Mouse (Mus musculus) right cerebral cortex, postnatal 10 days (tissue): Measurements from ENCODE around the gene St3gal3.

ENCODE experiments used
- DNase-seq, 2 experiments: peaks; one replicate each; pipeline ENCODE4 v3.0.0; 2021; ENCODE audit warnings: low spot score in 2 of 2

The St3gal3 gene

DNA sequence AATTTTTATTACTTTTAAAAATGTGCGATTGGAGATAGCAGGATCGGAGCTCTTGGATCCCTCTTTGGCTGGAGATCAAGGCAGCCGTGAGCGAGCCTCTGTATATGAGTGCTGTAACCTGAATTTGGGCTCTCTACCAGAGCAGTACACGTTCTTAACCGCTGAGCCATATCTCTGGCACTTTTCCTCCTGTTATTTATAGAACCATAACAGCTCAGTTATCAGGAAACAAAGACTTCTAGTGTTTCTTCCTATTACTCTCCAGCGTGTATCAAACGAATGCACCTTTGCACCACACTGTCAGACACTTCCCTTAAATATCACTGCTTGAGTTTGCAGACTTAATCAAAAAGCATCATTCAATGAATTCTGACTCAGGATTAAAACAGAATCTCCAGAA lies 147.9 kb downstream of the St3gal3 start:
- peak in 1 of 2 experiments; percentile 16 for DNase-seq

- DNase-seq, result peak in 1 of 2 experiments; percentile 67
These were observed 149.6 kb downstream of the St3gal3 start for GRCm38 (mm10) chr4:117984993-117985587.

DNA sequence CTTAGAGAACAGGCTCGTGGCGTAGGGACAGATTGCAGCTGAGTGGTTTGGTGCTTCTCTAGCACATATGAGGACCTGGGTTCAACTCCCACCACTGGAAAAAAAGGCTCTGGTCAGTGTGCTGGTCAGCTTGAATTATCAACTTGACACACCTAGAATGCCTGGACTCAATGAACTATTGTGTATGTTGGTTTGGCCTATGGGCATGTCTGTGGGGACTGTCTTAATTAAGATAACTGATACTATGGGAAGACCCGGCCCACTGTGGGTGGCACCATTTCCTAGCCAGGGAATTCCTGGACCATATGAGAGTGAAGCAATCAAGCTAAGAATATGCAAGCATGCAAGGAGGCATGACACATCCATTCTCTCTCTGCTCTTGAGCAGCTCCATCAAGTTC lies 150.5 kb downstream of the St3gal3 start:
- no peak for DNase-seq

GRCm38 (mm10) chr4:117982706-117983105 lies 152.0 kb downstream of the St3gal3 start:
- DNase-seq, result peak; percentile 71 to 81

- no peak for DNase-seq
These were observed 153.2 kb downstream of the St3gal3 start for GRCm38 (mm10) chr4:117981518-117981917.

GRCm38 (mm10) chr4:117980161-117980560 lies 154.6 kb downstream of the St3gal3 start:
- DNase-seq, result no peak

GRCm38 (mm10) chr4:117979181-117979580 lies 155.5 kb downstream of the St3gal3 start:
- DNase-seq, result no peak

- no peak for DNase-seq
These were observed 156.4 kb downstream of the St3gal3 start for GRCm38 (mm10) chr4:117978282-117978681.

DNA sequence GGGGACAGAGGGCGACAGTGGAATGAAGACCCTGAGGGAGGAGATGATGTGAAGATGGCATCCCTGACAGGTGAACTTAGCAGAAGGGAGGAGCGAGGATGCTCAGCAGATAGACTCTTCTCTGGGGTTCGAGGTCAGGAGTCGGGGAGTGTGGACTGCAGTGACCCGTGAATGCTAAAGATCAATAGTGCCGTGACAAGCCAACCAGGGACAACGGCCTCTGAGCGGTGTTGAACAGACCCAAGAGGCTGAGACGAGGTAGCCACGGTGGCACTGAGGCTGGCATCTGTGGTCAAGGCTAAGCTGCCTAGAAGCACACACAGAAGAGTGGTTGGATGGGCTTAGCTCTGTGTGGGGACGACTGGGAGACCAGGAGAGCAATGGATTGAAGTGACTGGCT lies 156.9 kb downstream of the St3gal3 start:
- DNase-seq, result no peak

DNA sequence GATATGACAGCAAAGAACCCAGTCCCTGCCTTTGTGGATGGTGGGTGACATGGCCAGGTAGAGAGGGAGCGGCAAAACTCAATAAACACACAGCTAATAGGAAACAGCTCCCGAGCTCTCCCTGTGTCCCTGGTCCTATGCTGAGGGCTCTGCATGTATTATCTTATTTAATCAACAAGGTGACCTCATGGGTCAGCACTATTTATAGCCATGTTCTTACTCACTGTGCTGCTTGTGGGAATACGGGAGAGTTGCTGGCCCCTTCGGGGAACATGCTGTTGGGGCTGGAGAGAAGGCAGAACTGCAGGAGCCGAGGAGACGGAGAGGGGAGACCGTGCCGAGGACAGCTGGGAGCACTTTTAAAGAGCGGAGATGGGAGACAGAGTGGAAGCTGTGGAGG lies 157.3 kb downstream of the St3gal3 start:
- DNase-seq, result no peak

DNA sequence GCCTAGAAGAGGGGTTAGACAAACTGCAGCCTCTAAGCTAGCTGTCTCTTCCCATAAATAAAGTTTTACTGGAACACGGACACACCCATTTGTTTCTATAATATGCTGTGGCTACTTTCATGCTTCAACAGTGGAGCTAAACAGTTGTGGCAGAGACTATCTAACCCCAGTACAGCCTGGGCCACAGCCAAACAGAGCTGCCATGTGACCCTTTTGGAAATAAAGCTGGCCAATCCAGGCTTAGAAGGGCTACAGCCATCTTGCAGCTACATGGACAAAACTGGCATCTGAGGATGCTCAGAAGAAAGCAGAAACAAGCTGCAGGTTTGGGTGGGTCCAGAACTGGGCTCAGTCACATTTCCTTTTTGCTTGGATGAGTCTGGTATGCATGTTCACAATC lies 158.9 kb downstream of the St3gal3 start:
- DNase-seq, result no peak

DNA sequence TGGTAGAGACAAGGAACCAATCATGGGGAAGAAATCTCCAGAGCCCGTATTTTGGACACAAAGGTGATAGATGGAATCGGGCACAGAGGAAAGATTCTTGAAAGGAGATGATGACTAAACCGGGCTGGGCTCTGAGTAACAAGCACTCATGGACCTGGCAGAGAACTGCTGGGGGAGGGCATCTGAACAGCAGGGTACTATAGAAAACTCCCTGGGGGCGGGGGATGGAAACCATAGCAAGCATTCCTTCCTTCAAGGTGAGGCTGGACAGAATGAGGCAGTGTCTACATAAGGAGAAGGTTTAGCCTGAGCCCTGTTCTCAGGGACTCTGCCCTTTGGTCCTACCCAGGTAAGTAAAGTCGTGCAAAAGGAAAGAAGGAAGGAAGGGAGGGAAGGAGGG lies 160.0 kb downstream of the St3gal3 start:
- DNase-seq, result no peak

DNA sequence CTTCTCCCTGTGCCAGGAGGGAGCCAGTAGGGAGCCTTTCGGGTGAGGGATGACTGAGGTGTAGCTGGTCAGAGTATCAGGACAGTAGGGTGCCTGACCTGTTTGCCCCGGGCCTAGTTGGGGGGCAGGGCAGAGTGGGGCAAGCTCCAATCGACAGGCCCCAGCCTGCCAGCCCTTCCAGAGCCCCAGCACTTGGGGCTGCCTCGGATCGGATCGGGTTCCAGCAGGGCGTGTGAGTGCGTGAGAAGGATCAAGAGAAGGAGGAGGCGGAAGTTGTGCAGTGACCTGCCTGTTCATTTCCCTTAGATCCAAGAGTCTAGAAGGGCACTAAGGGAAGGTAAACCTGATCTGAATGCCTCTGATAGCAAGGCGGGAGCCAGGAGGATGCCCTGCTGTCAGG lies 161.7 kb downstream of the St3gal3 start:
- no peak for DNase-seq

GRCm38 (mm10) chr4:117964346-117965025 lies 170.2 kb downstream of the St3gal3 start:
- no peak for DNase-seq

GRCm38 (mm10) chr4:117957492-117957891 lies 177.2 kb downstream of the St3gal3 start:
- no peak for DNase-seq

DNA sequence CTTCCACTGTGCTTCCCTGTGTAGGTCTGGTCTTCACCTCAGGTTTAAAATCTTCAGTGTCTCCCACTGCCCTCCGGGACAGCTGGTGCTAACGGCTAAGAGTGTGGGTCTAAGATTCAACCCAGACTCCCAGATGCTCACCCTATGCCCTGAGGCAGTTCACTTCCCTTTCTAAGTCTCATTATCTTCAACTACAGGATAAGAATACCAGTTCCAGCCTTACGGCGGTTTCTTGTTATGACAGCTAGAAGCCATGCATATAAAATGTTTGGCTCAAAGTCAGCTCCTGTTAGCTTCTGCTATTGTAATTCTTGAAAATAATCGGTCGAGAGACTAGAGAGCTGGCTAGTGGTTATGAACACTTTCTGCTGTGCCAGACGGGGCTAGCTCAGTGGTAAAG lies 187.2 kb downstream of the St3gal3 start:
- DNase-seq, result no peak

DNA sequence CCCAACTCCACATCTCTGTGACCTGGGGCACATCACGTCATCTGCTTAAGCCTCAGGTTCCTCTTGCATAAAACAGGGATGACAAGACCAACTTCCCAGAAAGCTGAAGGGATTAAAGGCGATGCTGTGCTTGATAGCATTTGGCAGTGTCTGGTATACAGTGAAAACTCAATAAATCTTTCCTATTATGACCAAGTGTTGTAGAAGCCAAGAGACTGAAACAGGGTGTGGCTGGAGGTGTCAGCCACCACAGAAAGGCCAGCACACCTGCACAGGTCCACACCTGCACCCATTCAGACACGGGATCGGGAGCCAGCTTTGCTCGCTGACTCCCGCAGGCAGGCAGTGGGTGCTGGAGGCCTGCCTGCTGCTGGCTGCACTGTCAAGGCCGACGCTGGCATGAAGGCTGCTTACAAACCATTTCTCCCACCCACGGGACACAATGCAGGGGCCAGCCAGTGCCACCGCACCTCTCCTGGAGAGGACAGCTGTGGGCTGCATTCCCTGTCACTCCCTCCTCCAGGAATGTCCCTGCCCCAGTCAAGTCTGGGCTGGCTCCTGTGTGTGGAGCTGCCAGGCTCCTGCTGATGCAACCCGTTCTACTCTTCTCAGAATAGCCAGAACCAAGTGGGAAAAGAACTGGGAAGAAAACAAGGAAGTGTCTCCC lies 187.9 kb downstream of the St3gal3 start:
- no peak for DNase-seq

DNA sequence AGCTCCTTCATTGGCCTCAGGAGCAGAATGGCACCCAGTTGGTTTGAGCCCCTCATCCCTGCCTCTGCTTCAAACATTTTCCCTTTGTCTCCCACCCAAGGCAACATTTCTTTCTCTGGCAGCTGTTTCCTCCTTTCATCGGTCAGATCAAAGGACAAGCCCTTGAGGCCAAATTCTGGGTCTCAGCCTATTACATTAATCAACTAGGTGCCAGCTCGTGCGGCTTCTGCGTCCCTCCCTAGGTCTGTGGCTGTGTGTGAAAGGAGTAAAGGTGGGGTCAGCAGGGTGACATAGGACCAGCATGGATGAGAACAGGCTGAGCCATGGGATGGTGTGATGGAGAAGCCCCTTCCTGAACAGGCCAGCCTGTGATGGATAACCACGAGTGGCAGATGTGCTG lies 191.4 kb downstream of the St3gal3 start:
- DNase-seq, result no peak

DNA sequence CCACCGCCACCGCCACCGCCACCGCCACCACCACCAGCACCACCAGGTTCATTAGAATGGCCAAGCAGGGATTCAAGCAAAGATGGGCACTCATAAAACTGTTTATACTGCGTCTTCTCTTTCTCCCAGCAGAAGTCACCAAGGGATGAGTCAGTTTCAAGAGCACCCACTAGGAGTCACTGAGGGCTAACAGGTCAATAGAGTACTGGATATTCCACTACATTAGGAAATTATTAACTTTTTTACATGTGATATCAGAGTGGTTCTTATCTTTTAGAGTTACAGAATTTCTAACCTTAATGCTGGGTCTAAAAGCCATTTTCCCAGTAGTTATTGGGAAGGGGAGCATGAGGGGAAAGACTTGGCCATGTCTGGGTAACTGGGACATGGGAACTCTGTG lies 197.8 kb downstream of the St3gal3 start:
- no peak for DNase-seq

DNA sequence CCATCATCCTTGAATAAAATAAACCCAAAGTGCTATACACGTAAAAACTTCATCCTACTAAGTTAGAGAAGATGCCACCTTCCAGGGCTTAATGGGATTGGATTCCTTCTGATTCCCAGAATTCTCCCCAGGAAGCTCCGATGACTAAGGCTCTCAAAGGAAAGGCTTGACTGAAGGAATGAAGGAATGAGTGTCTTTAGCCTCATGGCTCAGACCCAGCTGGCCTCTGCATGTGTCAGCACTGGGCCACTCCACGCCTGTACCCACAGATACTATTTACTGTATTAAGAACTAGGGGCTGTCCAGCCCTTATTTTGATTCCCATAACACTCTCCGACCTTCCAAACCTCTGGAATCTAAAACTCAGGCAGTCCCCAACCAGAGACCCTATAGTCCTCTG lies 200.6 kb downstream of the St3gal3 start:
- no peak for DNase-seq

DNA sequence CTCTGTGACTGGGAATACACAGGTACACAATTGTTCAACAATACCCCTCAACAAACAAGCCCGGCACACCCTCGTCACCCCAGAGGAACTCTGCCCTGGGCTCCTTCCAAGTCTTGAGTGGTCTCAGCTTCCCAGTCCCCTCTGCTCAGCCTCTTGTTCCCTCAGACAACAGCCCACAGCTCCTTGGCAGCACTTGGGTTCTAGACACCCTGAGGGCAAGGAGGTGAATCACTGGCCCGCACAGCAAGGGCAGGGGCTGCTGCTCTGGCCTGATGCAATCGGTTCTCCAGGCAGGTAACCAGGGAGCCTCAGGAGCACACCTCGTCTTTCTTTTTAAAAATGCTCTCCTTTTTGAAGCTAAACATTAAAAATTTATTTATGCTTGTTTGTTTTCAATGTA lies 201.5 kb downstream of the St3gal3 start:
- DNase-seq, result no peak

- peak in 1 of 2 experiments; percentile 25 for DNase-seq
These were observed 205.3 kb downstream of the St3gal3 start, which contains the start of gene Artn for GRCm38 (mm10) chr4:117929391-117929881. TSS of gene Artn (minus strand) at chr4:117929763.

- peak; percentile 48 to 64 for DNase-seq
These were observed 205.9 kb downstream of the St3gal3 start for GRCm38 (mm10) chr4:117928699-117929241.
